Mouse (Mus musculus): ENCODE measurements around the gene Cryzl1. TPM values are rescaled to one million over a fixed set of nuclear protein-coding genes. Genes with fewer than 3 reads are reported as not detected.
A peak's percentile ranks its signal among the peaks of the same experiment; 100 is the strongest.

Gene Cryzl1
- polyA plus RNA-seq, 1 experiment from 2014 or later, result 63.7 TPM

GRCm38 (mm10) chr16:91736046-91736816, 7.5 kb upstream of the Cryzl1 start:
- Histone ChIP-seq H3K4me3 (no peak overlapping the region), H3K36me3 (replicated peaks) (0 out of 2 replicates have a peak, but pooled peaks cover 5% of the 10 kb centered on the region), H3K9me3 (no peaks in the 10 kb centered on the region), H3K27me3 (replicated peaks; ENCODE audit: low read depth, poor library complexity, severe bottlenecking) (no peaks in the 10 kb centered on the region), H3K27ac (replicated peaks) (no peak overlapping the region), H3K4me1 (peaks cover 71% of the 10 kb centered on the region)
- DNase-seq (ENCODE audit: low spot score), result no peak
- WGBS, result 77% methylated on average over 7 of the region's 7 CpGs

GRCm38 (mm10) chr16:91734771-91735170, 6.0 kb upstream of the Cryzl1 start:
- H3K36me3 ChIP-seq (replicated peaks), result no peaks in the 10 kb centered on the region
- H3K27me3 ChIP-seq (replicated peaks; ENCODE audit: low read depth, poor library complexity, severe bottlenecking), result no peaks in the 10 kb centered on the region
- H3K4me3 ChIP-seq, result no peak overlapping the region
- DNase-seq (ENCODE audit: low spot score), result no peak
- no peak overlapping the region for H3K27ac ChIP-seq (replicated peaks)
- H3K4me1 ChIP-seq, result peaks cover 64% of the 10 kb centered on the region
- no peaks in the 10 kb centered on the region for H3K9me3 ChIP-seq
- 74% methylated on average over 5 of the region's 5 CpGs for WGBS

- Histone ChIP-seq H3K27ac (replicated peaks) (no peak overlapping the region), H3K9me3 (no peaks in the 10 kb centered on the region), H3K27me3 (replicated peaks; ENCODE audit: low read depth, poor library complexity, severe bottlenecking) (no peaks in the 10 kb centered on the region), H3K36me3 (replicated peaks) (no peaks in the 10 kb centered on the region), H3K4me1 (peaks cover 53% of the 10 kb centered on the region), H3K4me3 (no peak overlapping the region)
- 81% methylated on average over 2 of the region's 2 CpGs for WGBS
- DNase-seq (ENCODE audit: low spot score), result no peak
Observed at GRCm38 (mm10) chr16:91732816-91733215, 4.0 kb upstream of the Cryzl1 start.

- Histone ChIP-seq H3K4me1 (peaks cover 46% of the 10 kb centered on the region), H3K36me3 (replicated peaks) (no peaks in the 10 kb centered on the region), H3K27me3 (replicated peaks; ENCODE audit: low read depth, poor library complexity, severe bottlenecking) (no peaks in the 10 kb centered on the region), H3K9me3 (no peaks in the 10 kb centered on the region), H3K4me3 (peak overlapping the region; percentile 95), H3K27ac (replicated peaks) (peak overlapping the region; percentile 95)
- DNase-seq (ENCODE audit: low spot score), result no peak
- under 1% methylated on average over 11 of the region's 11 CpGs for WGBS
Observed at GRCm38 (mm10) chr16:91730446-91730845, 1.7 kb upstream of the Cryzl1 start.

- Histone ChIP-seq H3K27ac (replicated peaks) (peak overlapping the region; percentile 95), H3K27me3 (replicated peaks; ENCODE audit: low read depth, poor library complexity, severe bottlenecking) (no peaks in the 10 kb centered on the region), H3K9me3 (no peaks in the 10 kb centered on the region), H3K36me3 (replicated peaks) (no peaks in the 10 kb centered on the region), H3K4me1 (peaks cover 41% of the 10 kb centered on the region), H3K4me3 (peak overlapping the region; percentile 95)
- whole genome bisulfite sequencing, result under 1% methylated on average over 44 of the region's 44 CpGs
- peak; percentile 75 for DNase-seq (ENCODE audit: low spot score)
Observed at GRCm38 (mm10) chr16:91729821-91730441, 1.2 kb upstream of the Cryzl1 start.

- DNase-seq (ENCODE audit: low spot score), result peak; percentile 98
- H3K4me3 ChIP-seq, result peak within 1 kb of the TSS; percentile 95
- under 1% methylated on average over 33 of the region's 33 CpGs for WGBS
Observed at GRCm38 (mm10) chr16:91729066-91729482, 299 bp upstream of the Cryzl1 start, which contains the start of gene Itsn1. Itsn1 (plus strand) TSS chr16:91729281.

GRCm38 (mm10) chr16:91727433-91727832, 1.3 kb downstream of the Cryzl1 start:
- WGBS, result 90% methylated on average over 15 of the region's 15 CpGs
- Histone ChIP-seq H3K4me3 (peak overlapping the region; percentile 95), H3K36me3 (replicated peaks) (peaks cover 8% of the 10 kb centered on the region; the same call in 1 of the 2 replicates), H3K27ac (replicated peaks) (no peak overlapping the region), H3K9me3 (no peaks in the 10 kb centered on the region), H3K4me1 (peaks cover 31% of the 10 kb centered on the region), H3K27me3 (replicated peaks; ENCODE audit: low read depth, poor library complexity, severe bottlenecking) (no peaks in the 10 kb centered on the region)
- no peak for DNase-seq (ENCODE audit: low spot score)

More at GRCm38 (mm10) chr16:91729066-91729482, 299 bp upstream of the Cryzl1 start, which contains the start of gene Itsn1:
- Histone ChIP-seq H3K36me3 (replicated peaks) (peaks cover 8% of the 10 kb centered on the region; the same call in 1 of the 2 replicates), H3K9me3 (no peaks in the 10 kb centered on the region), H3K27me3 (replicated peaks; ENCODE audit: low read depth, poor library complexity, severe bottlenecking) (no peaks in the 10 kb centered on the region), H3K27ac (replicated peaks) (peak within 1 kb of the TSS; percentile 95), H3K4me1 (peaks cover 33% of the 10 kb centered on the region)

- Histone ChIP-seq H3K9me3 (no peaks in the 10 kb centered on the region), H3K27me3 (replicated peaks; ENCODE audit: low read depth, poor library complexity, severe bottlenecking) (no peaks in the 10 kb centered on the region), H3K4me1 (peaks cover 12% of the 10 kb centered on the region), H3K4me3 (no peak overlapping the region), H3K27ac (replicated peaks) (no peak overlapping the region), H3K36me3 (replicated peaks) (peaks cover 26% of the 10 kb centered on the region)
- 45% methylated on average over 3 of the region's 3 CpGs for WGBS
- DNase-seq (ENCODE audit: low spot score), result peak; percentile 59
Observed at GRCm38 (mm10) chr16:91724247-91724646, 4.5 kb downstream of the Cryzl1 start.

- 87% methylated on average over 4 of the region's 4 CpGs for WGBS
- Histone ChIP-seq H3K4me1 (no peaks in the 10 kb centered on the region), H3K9me3 (no peaks in the 10 kb centered on the region), H3K4me3 (no peak overlapping the region), H3K36me3 (replicated peaks) (peaks cover 74% of the 10 kb centered on the region), H3K27ac (replicated peaks) (no peak overlapping the region; the same call in 1 of the 2 replicates), H3K27me3 (replicated peaks; ENCODE audit: low read depth, poor library complexity, severe bottlenecking) (no peaks in the 10 kb centered on the region)
- DNase-seq (ENCODE audit: low spot score), result no peak
Observed at GRCm38 (mm10) chr16:91717399-91717798, 11.4 kb downstream of the Cryzl1 start.

- H3K36me3 ChIP-seq (replicated peaks), result peaks cover 79% of the 10 kb centered on the region
- no peaks in the 10 kb centered on the region for H3K27me3 ChIP-seq (replicated peaks; ENCODE audit: low read depth, poor library complexity, severe bottlenecking)
- no peak for DNase-seq (ENCODE audit: low spot score)
- H3K9me3 ChIP-seq, result no peaks in the 10 kb centered on the region
- no peaks in the 10 kb centered on the region for H3K4me1 ChIP-seq
- H3K27ac ChIP-seq (replicated peaks), result no peak overlapping the region
- H3K4me3 ChIP-seq, result no peak overlapping the region
- WGBS, result 88% methylated on average over 11 of the region's 11 CpGs
Observed at GRCm38 (mm10) chr16:91716927-91717349, 11.8 kb downstream of the Cryzl1 start.

- H3K4me3 ChIP-seq, result no peak overlapping the region
- 90% methylated on average over 7 of the region's 7 CpGs for WGBS
- no peak overlapping the region for H3K27ac ChIP-seq (replicated peaks)
- DNase-seq (ENCODE audit: low spot score), result no peak
- peaks cover 77% of the 10 kb centered on the region for H3K36me3 ChIP-seq (replicated peaks)
- no peaks in the 10 kb centered on the region for H3K27me3 ChIP-seq (replicated peaks; ENCODE audit: low read depth, poor library complexity, severe bottlenecking)
- no peaks in the 10 kb centered on the region for H3K9me3 ChIP-seq
- no peaks in the 10 kb centered on the region for H3K4me1 ChIP-seq
Observed at GRCm38 (mm10) chr16:91710241-91710640, 18.5 kb downstream of the Cryzl1 start.

GRCm38 (mm10) chr16:91704603-91705340, 24.0 kb downstream of the Cryzl1 start:
- H3K4me1 ChIP-seq, result peaks cover 6% of the 10 kb centered on the region; the same call in 1 of the 2 replicates
- DNase-seq (ENCODE audit: low spot score), result peak; percentile 19

More at GRCm38 (mm10) chr16:91704603-91705340, 24.0 kb downstream of the Cryzl1 start:
- Histone ChIP-seq H3K36me3 (replicated peaks) (peaks cover 83% of the 10 kb centered on the region), H3K9me3 (no peaks in the 10 kb centered on the region), H3K4me3 (no peak overlapping the region), H3K27ac (replicated peaks) (no peak overlapping the region), H3K27me3 (replicated peaks; ENCODE audit: low read depth, poor library complexity, severe bottlenecking) (no peaks in the 10 kb centered on the region)
- 80% methylated on average over 14 of the region's 14 CpGs for WGBS

All from embryonic facial prominence, embryonic 10.5 days (tissue).